Comparison of ENCODE assay signal across 24 mouse cellular contexts in genomic region chr2:161012577-161013251, GRCm38 (mm10).
DNase-seq lines count a peak whose midpoint lies in the region; ATAC-seq lines count a peak whose summit lies in the region.
"Had no signal": no experiment of that assay in that cellular context is flagged by ENCODE, and none has a peak within 500 bp of the region (broad histone marks: within the 10 kb centered on the region; RNA-seq: fewer than 3 reads in every experiment).

No protein-coding gene starts in this region.

- no peaks in the 10 kb centered on the region for H3K9me3 ChIP-seq in kidney, embryonic 16.5 days (ENCODE audit: low read length)
- H3K9me3 ChIP-seq in midbrain, embryonic 15.5 days, result no peaks in the 10 kb centered on the region
- H3K9me3 ChIP-seq: embryonic facial prominence, embryonic 15.5 days; forebrain, embryonic 15.5 days; heart, embryonic 10.5 days; hindbrain, embryonic 15.5 days; limb, embryonic 12.5 days had no signal

- H3K27ac ChIP-seq in kidney, embryonic 16.5 days (ENCODE audit: low read length), result 0 out of 2 replicates have a peak overlapping the region, but pooled peaks have one; percentile 4
- no peak overlapping the region for H3K27ac ChIP-seq in midbrain, embryonic 15.5 days
- H3K27ac ChIP-seq: embryonic facial prominence, embryonic 15.5 days; forebrain, embryonic 15.5 days; gastrocnemius, adult 2 months; heart, embryonic 10.5 days; hindbrain, embryonic 15.5 days; layer of hippocampus, adult 2 months; limb, embryonic 12.5 days; macrophage had no signal

- no peaks in the 10 kb centered on the region for H3K27me3 ChIP-seq in kidney, embryonic 16.5 days (ENCODE audit: insufficient read depth, low read length)
- H3K27me3 ChIP-seq in midbrain, embryonic 15.5 days (replicated peaks), result no peaks in the 10 kb centered on the region
- H3K27me3 ChIP-seq: embryonic facial prominence, embryonic 15.5 days; forebrain, embryonic 15.5 days; hindbrain, embryonic 15.5 days; limb, embryonic 12.5 days had no signal

- DNase-seq in frontal cortex, postnatal 36 days (ENCODE audit: low spot score in 2 of 2), result peak; percentile 33 to 62
- no peak for DNase-seq in frontal cortex, postnatal 10 days (ENCODE audit: low spot score in 2 of 2)
- DNase-seq in kidney, postnatal 14 days, result no peak
- peak; percentile 31 for DNase-seq in right cerebral cortex, postnatal 25 days
- DNase-seq in right cerebral cortex, postnatal 10 days (ENCODE audit: low spot score in 2 of 2), result no peak
- no peak for DNase-seq in layer of hippocampus, adult 18-20 months (ENCODE audit: low spot score in 2 of 2)
- DNase-seq: adrenal gland, postnatal 25 days; cerebellum, adult 9-10 months; gastrocnemius, adult 2 months; liver, postnatal 0 days; thymus, postnatal 25 days had no signal

- WGBS in kidney, embryonic 16.5 days, result 84% methylated on average over 16 of the region's 16 CpGs
- 95% methylated on average over 16 of the region's 16 CpGs for WGBS in midbrain, embryonic 15.5 days

- no peak overlapping the region for H3K4me3 ChIP-seq in kidney, embryonic 16.5 days (ENCODE audit: low read length)
- no peak overlapping the region for H3K4me3 ChIP-seq in midbrain, embryonic 15.5 days
- H3K4me3 ChIP-seq: embryonic facial prominence, embryonic 15.5 days; forebrain, embryonic 15.5 days; gastrocnemius, adult 2 months; heart, embryonic 10.5 days; hindbrain, embryonic 15.5 days; layer of hippocampus, adult 2 months; limb, embryonic 12.5 days; myocyte had no signal

- no peak for ATAC-seq in kidney, embryonic 16.5 days (ENCODE audit: low FRiP score, low TSS enrichment)
- no peak for ATAC-seq in midbrain, embryonic 15.5 days (replicated peaks)
- ATAC-seq: forebrain, embryonic 15.5 days; liver, postnatal 0 days; lung, postnatal 0 days; midbrain, embryonic 16.5 days had no signal

- no peaks in the 10 kb centered on the region for H3K4me1 ChIP-seq in kidney, embryonic 16.5 days (ENCODE audit: insufficient read depth, low read length)
- no peaks in the 10 kb centered on the region for H3K4me1 ChIP-seq in midbrain, embryonic 15.5 days
- H3K4me1 ChIP-seq: embryonic facial prominence, embryonic 15.5 days; forebrain, embryonic 15.5 days; heart, embryonic 10.5 days; hindbrain, embryonic 15.5 days; limb, embryonic 12.5 days had no signal

- no peak overlapping the region for H3K9ac ChIP-seq in kidney, embryonic 16.5 days (replicated peaks; ENCODE audit: low read length)
- H3K9ac ChIP-seq in midbrain, embryonic 15.5 days, result no peak overlapping the region
- H3K9ac ChIP-seq: embryonic facial prominence, embryonic 15.5 days; forebrain, embryonic 15.5 days; hindbrain, embryonic 15.5 days; limb, embryonic 12.5 days; liver, postnatal 0 days had no signal

- H3K36me3 ChIP-seq in kidney, embryonic 16.5 days (ENCODE audit: insufficient read depth, low read length), result peaks cover 66% of the 10 kb centered on the region
- peaks cover 72% of the 10 kb centered on the region for H3K36me3 ChIP-seq in midbrain, embryonic 15.5 days (replicated peaks)

- no peak overlapping the region for H3K4me2 ChIP-seq in kidney, embryonic 16.5 days (replicated peaks; ENCODE audit: low read depth, low read length)
- no peak overlapping the region for H3K4me2 ChIP-seq in midbrain, embryonic 15.5 days
- H3K4me2 ChIP-seq: embryonic facial prominence, embryonic 15.5 days; forebrain, embryonic 15.5 days; hindbrain, embryonic 15.5 days; limb, embryonic 12.5 days; liver, embryonic 11.5 days had no signal

Comparison
In these comparisons a context has a peak if more than half of its experiments do, and no peak if none do; other contexts are left out.
1. DNase-seq: peak in frontal cortex, postnatal 36 days (2 of 2) and right cerebral cortex, postnatal 25 days (single experiment); none in frontal cortex, postnatal 10 days (0 of 2), kidney, postnatal 14 days (single experiment), right cerebral cortex, postnatal 10 days (0 of 2) and layer of hippocampus, adult 18-20 months (0 of 2).